Mouse (Mus musculus): ENCODE results near the gene Tmem175. TPM values are rescaled to one million over a fixed set of nuclear protein-coding genes. Genes with fewer than 3 reads are reported as not detected.

Tmem175 gene
- 14.5 TPM for polyA plus RNA-seq (2014; fragmentation: Illumina TruSeq; extraction: RNeasy Lipid Tissue Mini Kit (QIAGEN cat#74804); ENCODE audit: low replicate concordance)

GRCm38 (mm10) chr5:108629634-108630483 is at the start of gene Tmem175, which contains the start of gene Gak:
Gene Tmem175, plus strand, starts transcription at chr5:108629770.
Gene Gak, minus strand, starts transcription at chr5:108629755.

GRCm38 (mm10) chr5:108659698-108660631 is 30.4 kb downstream of the Tmem175 start, which contains the start of gene Idua:
Gene Idua, plus strand, starts transcription at chr5:108660331.

GRCm38 (mm10) chr5:108668977-108669936 is 39.7 kb downstream of the Tmem175 start, which contains the start of gene Dgkq:
Gene Dgkq, minus strand, starts transcription at chr5:108669672.

GRCm38 (mm10) chr5:108675251-108675816 is 45.8 kb downstream of the Tmem175 start, which contains the start of gene Slc26a1:
Gene Slc26a1, minus strand, starts transcription at chr5:108675569.

GRCm38 (mm10) chr5:108692271-108692670 is 62.7 kb downstream of the Tmem175 start, which contains the start of gene Fgfrl1:
Gene Fgfrl1, plus strand, starts transcription at chr5:108692382.

Other genes starting within 250 kb of the Tmem175 start
- gene Pde6b, start 241.4 kb upstream of the Tmem175 start, polyA plus RNA-seq (2014; fragmentation: Illumina TruSeq; extraction: RNeasy Lipid Tissue Mini Kit (QIAGEN cat#74804); ENCODE audit: low replicate concordance) = not detected
- 69.8 TPM for gene Atp5k, start 195.3 kb upstream of the Tmem175 start, polyA plus RNA-seq (2014; fragmentation: Illumina TruSeq; extraction: RNeasy Lipid Tissue Mini Kit (QIAGEN cat#74804); ENCODE audit: low replicate concordance)
- gene Mfsd7a, start 180.9 kb upstream of the Tmem175 start, polyA plus RNA-seq (2014; fragmentation: Illumina TruSeq; extraction: RNeasy Lipid Tissue Mini Kit (QIAGEN cat#74804); ENCODE audit: low replicate concordance) = 0.74 TPM
- 35.9 TPM for gene Pcgf3, start 168.5 kb upstream of the Tmem175 start, polyA plus RNA-seq (2014; fragmentation: Illumina TruSeq; extraction: RNeasy Lipid Tissue Mini Kit (QIAGEN cat#74804); ENCODE audit: low replicate concordance)
- 0.30 TPM for gene Cplx1, start 79.7 kb upstream of the Tmem175 start, polyA plus RNA-seq (2014; fragmentation: Illumina TruSeq; extraction: RNeasy Lipid Tissue Mini Kit (QIAGEN cat#74804); ENCODE audit: low replicate concordance)
- 82.2 TPM for gene Gak, start within 50 bp of the Tmem175 start, polyA plus RNA-seq (2014; fragmentation: Illumina TruSeq; extraction: RNeasy Lipid Tissue Mini Kit (QIAGEN cat#74804); ENCODE audit: low replicate concordance)
- gene Idua, start 30.6 kb downstream of the Tmem175 start, polyA plus RNA-seq (2014; fragmentation: Illumina TruSeq; extraction: RNeasy Lipid Tissue Mini Kit (QIAGEN cat#74804); ENCODE audit: low replicate concordance) = 6.4 TPM
- 35.9 TPM for gene Dgkq, start 39.9 kb downstream of the Tmem175 start, polyA plus RNA-seq (2014; fragmentation: Illumina TruSeq; extraction: RNeasy Lipid Tissue Mini Kit (QIAGEN cat#74804); ENCODE audit: low replicate concordance)
- gene Slc26a1, start 45.8 kb downstream of the Tmem175 start, polyA plus RNA-seq (2014; fragmentation: Illumina TruSeq; extraction: RNeasy Lipid Tissue Mini Kit (QIAGEN cat#74804); ENCODE audit: low replicate concordance) = not detected
- 1.0 TPM for gene Fgfrl1, start 62.6 kb downstream of the Tmem175 start, polyA plus RNA-seq (2014; fragmentation: Illumina TruSeq; extraction: RNeasy Lipid Tissue Mini Kit (QIAGEN cat#74804); ENCODE audit: low replicate concordance)
- gene Rnf212, start 145.2 kb downstream of the Tmem175 start, polyA plus RNA-seq (2014; fragmentation: Illumina TruSeq; extraction: RNeasy Lipid Tissue Mini Kit (QIAGEN cat#74804); ENCODE audit: low replicate concordance) = not detected
- gene Tmed11, start 165.6 kb downstream of the Tmem175 start, polyA plus RNA-seq (2014; fragmentation: Illumina TruSeq; extraction: RNeasy Lipid Tissue Mini Kit (QIAGEN cat#74804); ENCODE audit: low replicate concordance) = 26.5 TPM
- gene Vmn2r8, start 179.1 kb downstream of the Tmem175 start, polyA plus RNA-seq (2014; fragmentation: Illumina TruSeq; extraction: RNeasy Lipid Tissue Mini Kit (QIAGEN cat#74804); ENCODE audit: low replicate concordance) = not detected
- not detected for gene Vmn2r9, start 222.8 kb downstream of the Tmem175 start, polyA plus RNA-seq (2014; fragmentation: Illumina TruSeq; extraction: RNeasy Lipid Tissue Mini Kit (QIAGEN cat#74804); ENCODE audit: low replicate concordance)